Mouse (Mus musculus) T-cell, adult 66 days (primary cell): ENCODE results near the gene Alkal2. TPM values are rescaled to one million over a fixed set of nuclear protein-coding genes. Genes with fewer than 3 reads are reported as not detected.

Experiments used
- total RNA-seq, 2 experiments: library from RNA; stranded (reverse); gene quantifications; 3 replicates in 1 of 2; 4 replicates in 1 of 2; pipeline ENCODE4 v1.2.4; 2023

Gene Alkal2
- total RNA-seq, result not detected

DNA sequence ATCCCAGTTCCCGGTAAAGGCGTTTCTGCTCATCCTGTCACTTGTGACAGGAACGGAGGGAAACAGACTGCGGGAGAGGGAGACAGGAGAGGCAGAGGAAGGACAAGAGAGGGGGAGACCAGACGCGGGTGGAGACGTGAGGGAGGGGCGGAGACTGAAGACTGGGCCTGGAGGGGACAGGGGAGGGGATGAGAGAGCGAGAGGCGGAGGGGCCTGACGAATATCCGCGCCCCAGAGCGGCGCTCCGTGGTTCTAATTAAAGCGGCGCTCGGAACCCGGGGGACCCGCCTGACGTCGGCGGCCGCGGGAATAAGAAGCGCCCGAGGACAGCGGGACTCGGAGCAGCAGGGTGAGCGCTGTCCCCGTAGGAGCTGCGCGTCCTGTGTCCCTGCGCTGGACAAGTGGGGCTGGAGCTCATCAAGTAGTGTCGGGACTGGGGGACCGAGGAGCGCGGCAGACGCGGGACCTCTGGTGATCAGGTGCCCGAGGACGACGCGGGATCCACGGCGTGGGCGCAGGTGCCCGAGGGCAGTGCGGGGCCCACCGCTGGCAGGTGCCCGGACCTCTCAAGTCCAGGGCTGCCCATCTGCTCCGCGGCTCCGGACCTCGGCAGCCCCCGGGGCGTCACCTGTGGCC lies at the start of gene Alkal2:
Alkal2 (plus strand) TSS at position 337 of the 636 bp plus-strand sequence.

DNA sequence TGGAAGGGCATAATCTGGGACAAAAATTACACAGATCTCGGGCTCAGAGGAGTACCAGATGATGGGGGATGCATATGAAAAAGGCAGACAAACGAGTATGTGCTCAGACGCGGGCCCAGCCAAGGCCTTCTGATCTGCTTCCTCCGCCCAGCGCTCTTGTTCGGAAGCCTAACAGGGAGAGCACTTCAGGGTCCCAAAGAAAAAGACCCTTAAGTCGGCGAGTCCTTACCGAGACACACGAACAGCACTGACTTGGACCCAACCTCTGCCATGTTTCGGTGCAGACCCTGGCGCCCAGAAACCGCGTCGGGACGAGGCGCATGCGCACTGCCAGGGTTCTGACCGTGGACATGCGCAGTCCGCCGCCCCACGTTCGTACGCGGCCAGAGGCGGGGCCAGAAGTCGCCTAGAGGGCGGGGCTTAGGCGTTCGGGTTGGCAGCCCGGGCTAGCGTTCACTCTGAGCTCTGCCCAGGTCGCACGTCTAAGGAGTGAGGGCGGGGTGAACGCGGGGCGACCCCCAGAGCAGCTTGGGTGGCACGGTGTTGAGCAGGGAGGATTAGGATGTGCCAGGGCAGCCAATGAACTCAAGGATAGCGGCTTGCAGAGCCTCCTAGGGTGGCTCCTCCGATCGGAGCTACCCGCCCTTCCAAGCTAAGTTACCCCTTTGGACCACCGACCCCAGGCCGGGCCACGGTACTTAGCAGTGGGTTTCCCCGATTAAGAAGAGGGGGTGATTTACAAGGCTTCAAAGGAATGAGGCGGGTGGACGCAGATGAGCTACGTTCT lies 27.3 kb downstream of the Alkal2 start, which contains the start of the genes Acp1 and Sh3yl1:
Acp1 (minus strand) TSS at position 329 of the 787 bp plus-strand sequence.
Sh3yl1 (plus strand) TSS at position 408 of the 787 bp plus-strand sequence.

Other genes with a start within 250 kb of the Alkal2 start
- gene Acp1, start 27.3 kb downstream of the Alkal2 start, total RNA-seq, result 10 to 100 TPM; 23.8 to 26.0 TPM
- gene Sh3yl1, start 27.3 kb downstream of the Alkal2 start, total RNA-seq, result 1 to 10 TPM; 1.0 to 2.2 TPM
- not detected for gene Fam110c, start 189.5 kb downstream of the Alkal2 start, total RNA-seq